In genomic region chr9:27285719-27286249, GRCm38 (mm10) we compare ENCODE assay signal across 21 mouse cellular contexts. TPM values are rescaled to one million over a fixed set of nuclear protein-coding genes. Genes with fewer than 3 reads are reported as not detected.
DNase-seq lines count a peak whose midpoint lies in the region; TF ChIP-seq lines count a peak whose summit lies in the region.
"Had no signal": no experiment of that assay in that cellular context is flagged by ENCODE, and none has a peak within 500 bp of the region (broad histone marks: within the 10 kb centered on the region; RNA-seq: fewer than 3 reads in every experiment).

No protein-coding gene starts in this region.

- no peaks in the 10 kb centered on the region for H3K36me3 ChIP-seq in CH12.LX (replicated peaks in 1 of 2; ENCODE audit: control insufficient read depth in 1 of 2, insufficient read depth in 1 of 2, low read length in 1 of 2)
- H3K36me3 ChIP-seq: embryonic facial prominence, embryonic 10.5 days; embryonic facial prominence, embryonic 12.5 days; forebrain, embryonic 15.5 days; G1E had no signal

- DNase-seq in left cerebral cortex, adult 2 months (ENCODE audit: extremely low spot score in 1 of 2, low spot score in 2 of 2): no peak
- no peak for DNase-seq in left cerebral cortex, adult 11 months (ENCODE audit: low spot score)
- peak; percentile 24 to 41 for DNase-seq in right cerebral cortex, postnatal 10 days (ENCODE audit: low spot score in 2 of 2)
- no peak for DNase-seq in right cerebral cortex, adult 2 months (ENCODE audit: low spot score in 2 of 2)
- DNase-seq in CH12.LX (ENCODE audit: extremely low read depth): no peak
- DNase-seq in brain, adult 2 months (ENCODE audit: low read depth, low spot score): peak; percentile 72
- DNase-seq in cerebellum, adult 11 months: no peak
- DNase-seq: adrenal gland, adult 8-10 months; adrenal gland, postnatal 14 days; adrenal gland, postnatal 36 days; cerebellum, adult 11-12 months; cerebellum, adult 2 months; cerebellum, adult 9-10 months; cerebellum, postnatal 10 days; cerebellum, postnatal 25 days; forebrain, postnatal 0 days had no signal

- H3K4me2 ChIP-seq in CH12.LX (ENCODE audit: insufficient read depth, low read depth, poor library complexity, severe bottlenecking): no peak overlapping the region
- H3K4me2 ChIP-seq: embryonic facial prominence, embryonic 12.5 days; forebrain, embryonic 13.5 days; forebrain, embryonic 15.5 days had no signal

- H3K4me3 ChIP-seq in left cerebral cortex, adult 2 months: no peak overlapping the region
- no peak overlapping the region for H3K4me3 ChIP-seq in CH12.LX (replicated peaks in 1 of 3; ENCODE audit: low read depth in 2 of 3, low read length in 2 of 3, poor library complexity in 1 of 3)
- H3K4me3 ChIP-seq: embryonic facial prominence, embryonic 10.5 days; embryonic facial prominence, embryonic 12.5 days; forebrain, embryonic 13.5 days; forebrain, embryonic 15.5 days had no signal

- TF ChIP-seq POLR2A in CH12.LX (IDR thresholded peaks at IDR 0.05; ENCODE audit: low read depth, low read length): no peak

- no peak for TF ChIP-seq CTCF in left cerebral cortex, adult 2 months (IDR thresholded peaks at IDR 0.05)
- no peak for TF ChIP-seq CTCF in CH12.LX (conservative IDR thresholded peaks at IDR 0.05 in 1 of 2, IDR thresholded peaks at IDR 0.05 in 1 of 2; ENCODE audit: low read depth in 2 of 2, low read length in 2 of 2)

- dilution Hi-C loops in CH12.LX (cut with MboI; ENCODE audit: extremely low pct_ligation_motif_present, extremely low pct_unique_long_range_greater_than_20kb, low sequenced_read_pairs): no loop called here

- TF ChIP-seq RAD21 in CH12.LX (IDR thresholded peaks at IDR 0.05; ENCODE audit: low read depth, low read length): no peak

- no peaks in the 10 kb centered on the region for H3K27me3 ChIP-seq in CH12.LX (replicated peaks)
- H3K27me3 ChIP-seq: embryonic facial prominence, embryonic 12.5 days; forebrain, embryonic 15.5 days had no signal

- no peaks in the 10 kb centered on the region for H3K9me3 ChIP-seq in CH12.LX (replicated peaks; ENCODE audit: low read length)
- H3K9me3 ChIP-seq: embryonic facial prominence, embryonic 10.5 days; embryonic facial prominence, embryonic 12.5 days; forebrain, embryonic 13.5 days; forebrain, embryonic 15.5 days had no signal

- in situ Hi-C loops in CH12.LX (cut with MboI; ENCODE audit: low pct_ligation_motif_present, low pct_unique_long_range_greater_than_20kb, low sequenced_read_pairs): no loop called here

- intact Hi-C loops in left cerebral cortex, adult 2 months (cut with DNase I): loop anchor here (1.0 to 5.0 kb wide), 2 partner anchors 93 to 163 kb away; no protein-coding TSS in a partner anchor

- H3K79me2 ChIP-seq in CH12.LX (replicated peaks; ENCODE audit: control insufficient read depth, extremely low read depth, insufficient read depth, poor library complexity, severe bottlenecking): no peaks in the 10 kb centered on the region

- peaks cover 23 to 40% of the 10 kb centered on the region in 2 experiments for H3K4me1 ChIP-seq in CH12.LX (ENCODE audit: control insufficient read depth in 1 of 2, insufficient read depth in 2 of 2)

- TF ChIP-seq EP300 in CH12.LX (IDR thresholded peaks at IDR 0.05; ENCODE audit: low read length): no peak

- H3K27ac ChIP-seq in left cerebral cortex, adult 2 months: peak overlapping the region; percentile 42
- no peak overlapping the region for H3K27ac ChIP-seq in CH12.LX (ENCODE audit: insufficient read depth, low read depth)
- H3K27ac ChIP-seq: embryonic facial prominence, embryonic 10.5 days; embryonic facial prominence, embryonic 12.5 days; forebrain, embryonic 13.5 days; forebrain, embryonic 15.5 days had no signal

- no peak overlapping the region for H3K9ac ChIP-seq in CH12.LX (ENCODE audit: insufficient read depth, low read depth)
- H3K9ac ChIP-seq: embryonic facial prominence, embryonic 12.5 days; forebrain, embryonic 13.5 days; forebrain, embryonic 15.5 days; forebrain, postnatal 0 days had no signal

TF ChIP-seq in CH12.LX, 34 proteins besides CTCF, POLR2A, EP300 and RAD21:
- TF ChIP-seq BHLHE40 (IDR thresholded peaks at IDR 0.05; ENCODE audit: low read depth, low read length) (peak; percentile 53), MAX (IDR thresholded peaks at IDR 0.05; ENCODE audit: low read length) (peak; percentile 86), MYC (IDR thresholded peaks at IDR 0.05; ENCODE audit: low read depth, low read length) (peak; percentile 56), SIN3A (IDR thresholded peaks at IDR 0.05; ENCODE audit: low read length) (no peak), ZKSCAN1 (IDR thresholded peaks at IDR 0.05; ENCODE audit: borderline replicate concordance, low read depth, low read length) (no peak), MXI1 (IDR thresholded peaks at IDR 0.05; ENCODE audit: low read depth, low read length) (peak; percentile 19; the same call in 1 of the 2 replicates)

RNA-seq across cellular contexts. Expression of gene Igsf9b, which starts 13.2 kb away (rescaled TPM):
- total RNA-seq in left cerebral cortex, adult 2 months (2021): 10 to 100 TPM; 74.8 to 89.1 TPM
- total RNA-seq in CH12.LX (2012; rRNA removed) (7.4 and 12.4 TPM in 2 replicates), CH12.LX (2014; rRNA removed) (1.8 and 2.0 TPM in 2 replicates)
- 4.5 and 5.2 TPM in 2 replicates for polyA plus RNA-seq in CH12.LX (2012; ENCODE audit: insufficient read length, low read depth)
- polyA plus RNA-seq: G1E had no signal

Comparison
In these comparisons a context has a peak if more than half of its experiments do, and no peak if none do; other contexts are left out.
1. DNase-seq: peak in right cerebral cortex, postnatal 10 days (2 of 2) and brain, adult 2 months (single experiment); none in left cerebral cortex, adult 2 months (0 of 2), left cerebral cortex, adult 11 months (single experiment), right cerebral cortex, adult 2 months (0 of 2), CH12.LX (single experiment) and cerebellum, adult 11 months (single experiment).
2. RNA of gene Igsf9b, which starts 13.2 kb away (total RNA-seq): 74.8 to 89.1 TPM in left cerebral cortex, adult 2 months; 1.8 to 12.4 TPM in CH12.LX; every median in the first group is over 4 times any median in the second.